Mouse (Mus musculus): ENCODE results near the gene Aldh3b2. TPM values are rescaled to one million over a fixed set of nuclear protein-coding genes. Genes with fewer than 3 reads are reported as not detected.

Gene Aldh3b2
- polyA plus RNA-seq, 2 experiments: 14.5 to 28.1 TPM

- H3K27ac ChIP-seq (replicated peaks; ENCODE audit: low read depth, low read length): no peak overlapping the region
- DNase-seq (ENCODE audit: low spot score) (no peak), ATAC-seq (ENCODE audit: low FRiP score, low read depth) (no peak)
- peaks cover 1% of the 10 kb centered on the region for H3K4me1 ChIP-seq (ENCODE audit: control insufficient read depth, insufficient read depth, low read length)
- no peak overlapping the region for H3K9ac ChIP-seq (ENCODE audit: low read depth, low read length, severe bottlenecking)
- no peaks in the 10 kb centered on the region for H3K27me3 ChIP-seq (ENCODE audit: control insufficient read depth, insufficient read depth, low read length)
- WGBS: 76% methylated on average over 3 of the region's 3 CpGs
- no peak overlapping the region for H3K4me3 ChIP-seq (replicated peaks; ENCODE audit: low read length)
- peaks cover 4% of the 10 kb centered on the region; the same call in 1 of the 2 replicates for H3K9me3 ChIP-seq (ENCODE audit: control insufficient read depth, low read length)
- no peaks in the 10 kb centered on the region for H3K36me3 ChIP-seq (ENCODE audit: control insufficient read depth, insufficient read depth, low read length)
- no peak overlapping the region for H3K4me2 ChIP-seq (replicated peaks; ENCODE audit: low read depth, low read length, severe bottlenecking)
- no peak for TF ChIP-seq POLR2A (IDR thresholded peaks at IDR 0.05; ENCODE audit: borderline replicate concordance, extremely low read depth, insufficient read depth, insufficient read length)
These were observed 19.8 kb downstream of the Aldh3b2 start for GRCm38 (mm10) chr19:3991966-3992365.

- Histone ChIP-seq H3K27ac (replicated peaks; ENCODE audit: low read depth, low read length) (no peak within 1 kb of the TSS), H3K4me3 (replicated peaks; ENCODE audit: low read length) (no peak within 1 kb of the TSS), H3K9ac (ENCODE audit: low read depth, low read length, severe bottlenecking) (no peak within 1 kb of the TSS), H3K4me1 (ENCODE audit: control insufficient read depth, insufficient read depth, low read length) (no peaks in the 10 kb centered on the region), H3K9me3 (ENCODE audit: control insufficient read depth, low read length) (peaks cover 4% of the 10 kb centered on the region; the same call in 1 of the 2 replicates), H3K4me2 (replicated peaks; ENCODE audit: low read depth, low read length, severe bottlenecking) (no peak within 1 kb of the TSS), H3K27me3 (ENCODE audit: control insufficient read depth, insufficient read depth, low read length) (no peaks in the 10 kb centered on the region), H3K36me3 (ENCODE audit: control insufficient read depth, insufficient read depth, low read length) (no peaks in the 10 kb centered on the region)
- no peak for TF ChIP-seq POLR2A (IDR thresholded peaks at IDR 0.05; ENCODE audit: borderline replicate concordance, extremely low read depth, insufficient read depth, insufficient read length)
- no peak for DNase-seq (ENCODE audit: low spot score)
- WGBS: 48% methylated on average over 5 of the region's 5 CpGs
- ATAC-seq (ENCODE audit: low FRiP score, low read depth): no peak
These were observed 20.3 kb downstream of the Aldh3b2 start, which contains the start of gene Tbx10 for GRCm38 (mm10) chr19:3992416-3992815. Gene Tbx10 (plus strand): TSS chr19:3992752.

- no peak for ATAC-seq (ENCODE audit: low FRiP score, low read depth)
- H3K27me3 ChIP-seq (ENCODE audit: control insufficient read depth, insufficient read depth, low read length): no peaks in the 10 kb centered on the region
- WGBS: 74% methylated on average over 6 of the region's 6 CpGs
- no peak overlapping the region for H3K27ac ChIP-seq (replicated peaks; ENCODE audit: low read depth, low read length)
- no peaks in the 10 kb centered on the region for H3K36me3 ChIP-seq (ENCODE audit: control insufficient read depth, insufficient read depth, low read length)
- no peak for TF ChIP-seq POLR2A (IDR thresholded peaks at IDR 0.05; ENCODE audit: borderline replicate concordance, extremely low read depth, insufficient read depth, insufficient read length)
- DNase-seq (ENCODE audit: low spot score): no peak
- H3K4me3 ChIP-seq (replicated peaks; ENCODE audit: low read length): no peak overlapping the region
- H3K4me2 ChIP-seq (replicated peaks; ENCODE audit: low read depth, low read length, severe bottlenecking): no peak overlapping the region
- no peak overlapping the region for H3K9ac ChIP-seq (ENCODE audit: low read depth, low read length, severe bottlenecking)
- peaks cover 4% of the 10 kb centered on the region; the same call in 1 of the 2 replicates for H3K4me1 ChIP-seq (ENCODE audit: control insufficient read depth, insufficient read depth, low read length)
- H3K9me3 ChIP-seq (ENCODE audit: control insufficient read depth, low read length): no peaks in the 10 kb centered on the region
These were observed 22.8 kb downstream of the Aldh3b2 start for GRCm38 (mm10) chr19:3994932-3995331.

DNA sequence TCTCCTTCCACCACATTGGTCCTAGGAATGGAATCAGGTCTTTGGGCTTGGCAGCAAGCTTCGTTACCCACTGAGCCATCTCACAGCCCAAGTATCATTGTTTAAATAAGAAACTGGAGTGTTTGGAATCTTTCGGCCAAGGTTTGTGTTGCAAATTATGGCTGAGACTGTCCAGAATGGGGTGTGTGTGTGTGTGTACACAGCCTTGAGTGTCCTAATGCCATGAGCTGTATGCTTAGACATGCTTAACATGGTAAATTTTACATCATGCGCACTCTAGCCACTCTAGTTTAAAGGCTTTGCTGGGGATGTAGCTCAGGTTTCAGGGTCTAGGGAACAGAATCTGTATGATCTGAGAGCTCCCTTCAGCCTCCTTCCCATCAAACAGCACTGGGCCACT is 23.4 kb downstream of the Aldh3b2 start:
- DNase-seq (ENCODE audit: low spot score) (no peak), ATAC-seq (ENCODE audit: low FRiP score, low read depth) (no peak)
- no peak overlapping the region for H3K4me3 ChIP-seq (replicated peaks; ENCODE audit: low read length)

DNA sequence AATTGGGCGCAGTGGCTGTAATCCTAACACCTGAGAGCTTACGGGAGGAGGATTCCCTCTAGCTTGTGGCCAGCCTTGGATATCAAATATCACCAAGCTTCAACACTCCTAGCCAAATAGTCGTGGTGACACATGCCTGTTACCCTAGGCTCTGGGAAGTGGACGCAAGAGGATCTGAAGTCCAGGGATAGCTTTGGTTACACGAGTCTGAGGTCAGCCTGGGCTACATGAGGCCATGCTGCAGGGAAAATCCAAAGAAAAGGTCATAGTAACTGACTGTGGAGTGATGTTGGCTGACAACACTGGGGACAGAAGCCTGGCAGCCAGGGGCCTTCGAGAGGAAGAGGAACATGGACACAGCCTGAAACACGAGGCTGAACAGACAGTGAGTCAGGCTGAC is 24.0 kb downstream of the Aldh3b2 start:
- Histone ChIP-seq H3K4me1 (ENCODE audit: control insufficient read depth, insufficient read depth, low read length) (peaks cover 7% of the 10 kb centered on the region), H3K4me3 (replicated peaks; ENCODE audit: low read length) (no peak overlapping the region), H3K27me3 (ENCODE audit: control insufficient read depth, insufficient read depth, low read length) (no peaks in the 10 kb centered on the region), H3K9me3 (ENCODE audit: control insufficient read depth, low read length) (no peaks in the 10 kb centered on the region), H3K4me2 (replicated peaks; ENCODE audit: low read depth, low read length, severe bottlenecking) (no peak overlapping the region), H3K27ac (replicated peaks; ENCODE audit: low read depth, low read length) (no peak overlapping the region), H3K9ac (ENCODE audit: low read depth, low read length, severe bottlenecking) (no peak overlapping the region), H3K36me3 (ENCODE audit: control insufficient read depth, insufficient read depth, low read length) (no peaks in the 10 kb centered on the region)
- 63% methylated on average over 7 of the region's 7 CpGs for WGBS
- ATAC-seq (ENCODE audit: low FRiP score, low read depth) (no peak), DNase-seq (ENCODE audit: low spot score) (no peak)
- no peak for TF ChIP-seq POLR2A (IDR thresholded peaks at IDR 0.05; ENCODE audit: borderline replicate concordance, extremely low read depth, insufficient read depth, insufficient read length)

More for the DNA sequence above, 23.4 kb downstream of the Aldh3b2 start:
- Histone ChIP-seq H3K36me3 (ENCODE audit: control insufficient read depth, insufficient read depth, low read length) (no peaks in the 10 kb centered on the region), H3K27me3 (ENCODE audit: control insufficient read depth, insufficient read depth, low read length) (no peaks in the 10 kb centered on the region), H3K27ac (replicated peaks; ENCODE audit: low read depth, low read length) (no peak overlapping the region), H3K4me1 (ENCODE audit: control insufficient read depth, insufficient read depth, low read length) (peaks cover 4% of the 10 kb centered on the region; the same call in 1 of the 2 replicates), H3K9ac (ENCODE audit: low read depth, low read length, severe bottlenecking) (no peak overlapping the region), H3K4me2 (replicated peaks; ENCODE audit: low read depth, low read length, severe bottlenecking) (no peak overlapping the region), H3K9me3 (ENCODE audit: control insufficient read depth, low read length) (no peaks in the 10 kb centered on the region)
- no peak for TF ChIP-seq POLR2A (IDR thresholded peaks at IDR 0.05; ENCODE audit: borderline replicate concordance, extremely low read depth, insufficient read depth, insufficient read length)
- WGBS: 91% methylated on average over 3 of the region's 3 CpGs

DNA sequence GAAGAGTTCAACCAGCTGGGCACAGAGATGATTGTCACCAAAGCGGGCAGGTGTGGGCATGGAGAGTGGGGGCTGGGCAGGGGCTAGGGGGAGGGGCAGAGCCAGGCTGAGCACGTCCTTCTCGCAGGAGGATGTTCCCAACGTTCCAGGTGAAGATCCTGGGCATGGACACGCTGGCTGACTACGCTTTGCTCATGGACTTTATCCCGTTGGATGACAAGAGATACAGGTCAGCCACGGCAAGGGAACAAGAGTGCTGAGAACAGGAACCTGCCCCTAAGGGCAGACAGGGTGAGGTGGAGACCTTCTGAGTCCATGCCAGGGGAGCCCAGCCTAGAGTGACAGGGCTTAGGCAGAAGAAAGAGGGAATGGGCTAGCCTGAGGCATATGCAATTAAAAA is 24.6 kb downstream of the Aldh3b2 start:
- peaks cover 12% of the 10 kb centered on the region for H3K4me1 ChIP-seq (ENCODE audit: control insufficient read depth, insufficient read depth, low read length)
- ATAC-seq (ENCODE audit: low FRiP score, low read depth) (no peak), DNase-seq (ENCODE audit: low spot score) (no peak)
- H3K27me3 ChIP-seq (ENCODE audit: control insufficient read depth, insufficient read depth, low read length): no peaks in the 10 kb centered on the region
- no peak for TF ChIP-seq POLR2A (IDR thresholded peaks at IDR 0.05; ENCODE audit: borderline replicate concordance, extremely low read depth, insufficient read depth, insufficient read length)
- H3K4me3 ChIP-seq (replicated peaks; ENCODE audit: low read length): no peak overlapping the region
- H3K27ac ChIP-seq (replicated peaks; ENCODE audit: low read depth, low read length): no peak overlapping the region
- H3K9ac ChIP-seq (ENCODE audit: low read depth, low read length, severe bottlenecking): no peak overlapping the region
- WGBS: 75% methylated on average over 8 of the region's 8 CpGs
- no peak overlapping the region for H3K4me2 ChIP-seq (replicated peaks; ENCODE audit: low read depth, low read length, severe bottlenecking)
- H3K36me3 ChIP-seq (ENCODE audit: control insufficient read depth, insufficient read depth, low read length): no peaks in the 10 kb centered on the region
- no peaks in the 10 kb centered on the region for H3K9me3 ChIP-seq (ENCODE audit: control insufficient read depth, low read length)

Data from limb, embryonic 14.5 days (tissue).